ENCODE assay signal across 26 mouse cellular contexts in genomic region chr11:108809626-108810025, GRCm38 (mm10).
"Had no signal": no experiment of that assay in that cellular context is flagged by ENCODE, and none has a peak within 500 bp of the region (broad histone marks: within the 10 kb centered on the region; RNA-seq: fewer than 3 reads in every experiment).

No protein-coding gene starts in this region.

- H3K4me2 ChIP-seq: embryonic facial prominence, embryonic 12.5 days; embryonic facial prominence, embryonic 13.5 days; embryonic facial prominence, embryonic 15.5 days; forebrain, embryonic 12.5 days; forebrain, embryonic 13.5 days; forebrain, embryonic 15.5 days had no signal

- H3K4me3 ChIP-seq: embryonic facial prominence, embryonic 10.5 days; embryonic facial prominence, embryonic 12.5 days; embryonic facial prominence, embryonic 13.5 days; embryonic facial prominence, embryonic 15.5 days; erythroblast, embryonic 14.5 days; forebrain, embryonic 10.5 days; forebrain, embryonic 12.5 days; forebrain, embryonic 13.5 days; forebrain, embryonic 15.5 days; gastrocnemius, adult 2 months; heart, adult 2 months; heart, embryonic 10.5 days had no signal

- H3K27me3 ChIP-seq: embryonic facial prominence, embryonic 12.5 days; embryonic facial prominence, embryonic 13.5 days; embryonic facial prominence, embryonic 15.5 days; forebrain, embryonic 12.5 days; forebrain, embryonic 13.5 days; forebrain, embryonic 15.5 days had no signal

- H3K36me3 ChIP-seq: embryonic facial prominence, embryonic 10.5 days; embryonic facial prominence, embryonic 12.5 days; embryonic facial prominence, embryonic 13.5 days; embryonic facial prominence, embryonic 15.5 days; forebrain, embryonic 10.5 days; forebrain, embryonic 12.5 days; forebrain, embryonic 15.5 days; heart, embryonic 10.5 days had no signal

- DNase-seq: cerebellum, adult 9-10 months; cerebellum, adult 9-11 months; cerebellum, postnatal 10 days; cerebellum, postnatal 14 days; cerebellum, postnatal 25 days; cerebellum, postnatal 36 days; embryo, embryonic 11 days; forebrain, postnatal 0 days; gastrocnemius, adult 2 months; gastrocnemius, postnatal 10 days; gastrocnemius, postnatal 14 days; gastrocnemius, postnatal 25 days; gastrocnemius, postnatal 36 days; heart, adult 11 months; heart, adult 18-20 months; heart, adult 2 months had no signal
